Mouse (Mus musculus) thymus, adult 2 months (tissue): ENCODE data around the gene Abt1.

Experiments
- CTCF ChIP-seq: fragments of 200-500 bp; IDR thresholded peaks from 2 replicates; pipeline ENCODE4 v1.5.1; 2012; ENCODE audit warnings: mild to moderate bottlenecking, control low read depth, low read length, moderate library complexity, borderline replicate concordance; ENCODE audit not compliant: control insufficient read depth, poor library complexity, insufficient read depth; ENCODE audit errors: extremely low read depth
- POLR2A ChIP-seq: fragments of 200-500 bp; IDR thresholded peaks from 2 replicates; pipeline ENCODE4 v1.6.1; 2012; ENCODE audit warnings: mild to moderate bottlenecking, low read length, control low read depth, moderate library complexity; ENCODE audit not compliant: control insufficient read depth, poor library complexity, insufficient read depth; ENCODE audit errors: extremely low read depth

DNA sequence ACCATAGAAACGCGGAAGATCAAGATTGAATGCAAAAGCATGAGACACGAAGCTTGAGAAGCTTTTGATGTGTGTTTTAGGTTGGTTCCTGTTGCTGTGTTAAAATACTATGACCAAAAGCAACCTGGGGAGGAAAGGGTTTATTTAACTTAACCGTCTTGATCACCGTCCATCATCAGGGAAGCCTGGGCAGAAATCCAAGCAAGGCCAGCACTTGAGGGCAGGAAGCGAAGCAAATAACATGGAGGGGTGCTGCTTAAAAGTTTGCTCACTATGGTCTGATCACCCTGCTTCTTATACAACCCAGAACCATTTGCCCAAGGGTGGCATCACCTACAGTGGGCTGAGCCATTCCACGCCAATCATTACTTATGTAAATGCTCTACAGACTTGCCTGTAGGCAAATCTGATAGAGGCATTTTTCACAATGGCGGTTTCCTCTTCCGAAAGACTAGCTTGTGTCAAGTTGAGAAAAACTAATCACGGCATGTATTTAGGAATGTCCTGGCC, 3.8 kb upstream of the Abt1 start:
- TF ChIP-seq CTCF = no peak
- TF ChIP-seq POLR2A = no peak
